Mouse (Mus musculus): ENCODE results near the gene Trp73. TPM values are rescaled to one million over a fixed set of nuclear protein-coding genes. Genes with fewer than 3 reads are reported as not detected.
A peak's percentile ranks its signal among the peaks of the same experiment; 100 is the strongest.

Trp73 gene
- polyA plus RNA-seq, 1 experiment from 2014 or later: 3.4 TPM

DNA sequence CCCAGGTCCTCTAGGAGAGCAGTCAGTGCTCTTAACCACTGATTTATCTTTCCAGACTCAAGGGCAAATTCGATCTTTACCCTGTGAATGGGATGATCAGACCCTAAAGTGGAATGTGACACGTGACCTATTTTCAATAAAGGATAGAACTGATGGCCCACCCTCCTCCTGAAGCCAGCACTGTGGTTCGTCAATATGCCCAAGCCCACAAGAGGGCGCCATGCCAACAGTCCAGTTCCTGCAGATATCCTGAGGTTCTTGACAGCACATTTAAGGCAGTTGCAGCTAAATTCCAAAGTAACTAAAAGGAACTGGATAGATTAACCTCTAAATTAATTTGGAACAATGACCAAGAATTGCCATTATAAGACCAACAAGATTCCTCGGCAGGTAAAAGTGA lies 27.0 kb upstream of the Trp73 start:
- H3K9me3 ChIP-seq: no peaks in the 10 kb centered on the region
- no peak for ATAC-seq (ENCODE audit: insufficient number of reproducible peaks, low FRiP score, low TSS enrichment, low read depth)
- H3K4me1 ChIP-seq: peaks cover 31% of the 10 kb centered on the region
- 30% methylated on average over 5 of the region's 5 CpGs for WGBS
- no peak overlapping the region for H3K4me3 ChIP-seq
- peaks cover 29% of the 10 kb centered on the region for H3K27me3 ChIP-seq
- H3K36me3 ChIP-seq: no peaks in the 10 kb centered on the region
- H3K9ac ChIP-seq: no peak overlapping the region
- H3K27ac ChIP-seq: no peak overlapping the region
- H3K4me2 ChIP-seq: no peak overlapping the region

- H3K4me1 ChIP-seq: peaks cover 23% of the 10 kb centered on the region
- no peak overlapping the region for H3K9ac ChIP-seq
- no peaks in the 10 kb centered on the region for H3K9me3 ChIP-seq
- WGBS: 12% methylated on average over 7 of the region's 7 CpGs
- no peaks in the 10 kb centered on the region for H3K27me3 ChIP-seq
- H3K36me3 ChIP-seq: peaks cover 7% of the 10 kb centered on the region
- no peak overlapping the region for H3K27ac ChIP-seq
- H3K4me3 ChIP-seq: no peak overlapping the region
- no peak for ATAC-seq (ENCODE audit: insufficient number of reproducible peaks, low FRiP score, low TSS enrichment, low read depth)
- H3K4me2 ChIP-seq: no peak overlapping the region
Observed at GRCm38 (mm10) chr4:154163296-154163695, 23.3 kb upstream of the Trp73 start.

- Histone ChIP-seq H3K27me3 (no peaks in the 10 kb centered on the region), H3K27ac (peak within 1 kb of the TSS; percentile 79), H3K4me2 (peak within 1 kb of the TSS; percentile 86), H3K4me3 (peak within 1 kb of the TSS; percentile 96), H3K9ac (peak within 1 kb of the TSS; percentile 67), H3K9me3 (no peaks in the 10 kb centered on the region), H3K4me1 (peaks cover 23% of the 10 kb centered on the region), H3K36me3 (peaks cover 33% of the 10 kb centered on the region)
- peak; percentile 95 for ATAC-seq (ENCODE audit: insufficient number of reproducible peaks, low FRiP score, low TSS enrichment, low read depth)
- under 1% methylated on average over 75 of the region's 75 CpGs for WGBS
Observed at GRCm38 (mm10) chr4:154160538-154161390, 20.8 kb upstream of the Trp73 start, which contains the start of gene Tprgl. TSS of gene Tprgl (minus strand) at chr4:154160666.

DNA sequence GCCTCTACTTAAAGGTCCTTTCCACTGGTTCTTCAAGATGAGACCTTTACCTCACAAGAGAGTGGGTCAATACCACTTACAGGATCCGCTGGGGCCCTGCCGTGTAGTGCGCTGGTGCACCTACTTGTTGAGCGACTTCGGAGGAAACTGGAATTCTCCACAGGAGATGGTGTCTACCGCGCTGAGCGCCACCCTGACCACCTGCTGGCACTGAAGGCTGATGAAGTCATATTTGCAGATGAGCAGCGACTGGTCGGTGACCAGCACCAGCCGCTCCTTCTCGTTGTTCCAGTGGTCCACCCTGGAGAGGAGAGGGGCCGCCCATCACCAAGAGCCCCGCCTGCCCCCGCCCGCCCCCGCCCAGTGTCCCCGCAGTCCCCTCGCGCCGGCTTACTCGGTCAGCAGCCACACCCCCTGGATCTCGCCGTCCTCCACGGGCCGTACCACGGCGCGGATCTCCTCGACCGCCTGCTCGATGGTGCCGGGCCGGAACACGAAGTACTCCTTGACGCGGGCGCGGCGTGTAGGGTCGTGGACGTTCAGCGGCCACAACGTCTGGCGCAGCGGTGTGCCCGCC lies 20.0 kb upstream of the Trp73 start:
- Histone ChIP-seq H3K36me3 (peaks cover 40% of the 10 kb centered on the region), H3K9ac (peak overlapping the region; percentile 66), H3K4me2 (peak overlapping the region; percentile 83), H3K4me3 (peak overlapping the region; percentile 96), H3K27me3 (no peaks in the 10 kb centered on the region), H3K4me1 (peaks cover 23% of the 10 kb centered on the region), H3K9me3 (no peaks in the 10 kb centered on the region), H3K27ac (peak overlapping the region; percentile 79)
- WGBS: 2% methylated on average over 47 of the region's 47 CpGs
- ATAC-seq (ENCODE audit: insufficient number of reproducible peaks, low FRiP score, low TSS enrichment, low read depth): peak; percentile 38

- 0 out of 2 replicates have a peak, but pooled peaks have one; percentile 7 for ATAC-seq (ENCODE audit: insufficient number of reproducible peaks, low FRiP score, low TSS enrichment, low read depth)
- Histone ChIP-seq H3K9me3 (no peaks in the 10 kb centered on the region), H3K4me1 (peaks cover 23% of the 10 kb centered on the region), H3K4me2 (peak overlapping the region; percentile 83; the same call in 1 of the 2 replicates), H3K4me3 (0 out of 2 replicates have a peak overlapping the region, but pooled peaks have one; percentile 96), H3K36me3 (peaks cover 50% of the 10 kb centered on the region), H3K27ac (no peak overlapping the region), H3K27me3 (no peaks in the 10 kb centered on the region), H3K9ac (no peak overlapping the region)
- WGBS: 17% methylated on average over 6 of the region's 6 CpGs
Observed at GRCm38 (mm10) chr4:154159002-154159401, 19.0 kb upstream of the Trp73 start.

- no peak overlapping the region for H3K27ac ChIP-seq
- H3K4me3 ChIP-seq: no peak overlapping the region
- no peaks in the 10 kb centered on the region for H3K9me3 ChIP-seq
- peaks cover 18% of the 10 kb centered on the region for H3K4me1 ChIP-seq
- peaks cover 56% of the 10 kb centered on the region for H3K36me3 ChIP-seq
- WGBS: 93% methylated on average over 14 of the region's 14 CpGs
- no peak overlapping the region for H3K4me2 ChIP-seq
- no peak overlapping the region for H3K9ac ChIP-seq
- no peaks in the 10 kb centered on the region for H3K27me3 ChIP-seq
- ATAC-seq (ENCODE audit: insufficient number of reproducible peaks, low FRiP score, low TSS enrichment, low read depth): no peak
Observed at GRCm38 (mm10) chr4:154157970-154158662, 18.1 kb upstream of the Trp73 start.

DNA sequence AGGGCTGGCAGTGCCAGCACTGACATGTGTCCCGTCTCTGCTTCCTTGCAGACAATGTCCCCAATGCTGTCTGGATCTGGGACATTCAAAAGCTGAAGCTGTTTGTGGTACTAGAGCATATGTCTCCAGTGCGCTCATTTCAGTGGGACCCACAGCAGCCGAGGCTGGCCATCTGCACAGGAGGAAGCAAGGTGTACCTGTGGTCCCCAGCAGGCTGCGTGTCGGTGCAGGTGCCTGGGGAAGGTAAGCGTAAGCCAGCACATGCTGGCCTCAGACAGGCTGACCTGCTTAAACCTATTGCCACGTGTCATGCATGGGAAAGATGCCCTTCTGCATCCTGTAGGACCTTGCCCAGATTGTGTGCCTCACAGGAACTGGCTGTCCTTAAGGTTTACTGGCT lies 16.0 kb upstream of the Trp73 start:
- ATAC-seq (ENCODE audit: insufficient number of reproducible peaks, low FRiP score, low TSS enrichment, low read depth): no peak
- H3K4me1 ChIP-seq: peaks cover 11% of the 10 kb centered on the region
- peaks cover 75% of the 10 kb centered on the region for H3K36me3 ChIP-seq
- H3K9ac ChIP-seq: no peak overlapping the region
- H3K27me3 ChIP-seq: no peaks in the 10 kb centered on the region
- no peak overlapping the region for H3K27ac ChIP-seq
- H3K9me3 ChIP-seq: no peaks in the 10 kb centered on the region
- H3K4me3 ChIP-seq: no peak overlapping the region
- H3K4me2 ChIP-seq: no peak overlapping the region
- 90% methylated on average over 7 of the region's 7 CpGs for WGBS

DNA sequence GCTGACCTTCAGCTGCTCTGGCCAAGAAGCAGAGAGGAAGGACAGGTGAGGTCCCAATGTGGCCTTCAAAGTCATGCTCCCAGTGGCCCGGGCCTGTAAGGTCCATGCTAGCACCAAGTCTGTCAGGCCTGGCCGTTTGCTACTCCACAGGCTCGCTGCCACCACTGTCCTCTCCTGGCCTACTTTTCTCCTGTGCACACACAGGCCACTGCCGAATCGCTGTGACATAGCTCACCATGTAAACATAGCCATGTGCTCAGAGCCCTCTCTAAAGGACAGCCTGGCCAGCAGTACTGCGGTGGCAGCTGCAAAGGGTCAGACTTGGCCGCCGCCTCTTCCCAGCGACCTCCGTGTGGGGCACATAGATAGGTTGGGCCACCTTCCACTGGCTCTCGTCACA lies 14.1 kb upstream of the Trp73 start:
- H3K4me1 ChIP-seq: peaks cover under 1% of the 10 kb centered on the region
- no peak overlapping the region for H3K4me2 ChIP-seq
- H3K4me3 ChIP-seq: no peak overlapping the region
- H3K36me3 ChIP-seq: peaks cover 93% of the 10 kb centered on the region
- no peak overlapping the region for H3K9ac ChIP-seq
- no peak overlapping the region; the same call in 1 of the 2 replicates for H3K27ac ChIP-seq
- ATAC-seq (ENCODE audit: insufficient number of reproducible peaks, low FRiP score, low TSS enrichment, low read depth): no peak
- 75% methylated on average over 11 of the region's 11 CpGs for WGBS
- H3K9me3 ChIP-seq: no peaks in the 10 kb centered on the region
- no peaks in the 10 kb centered on the region for H3K27me3 ChIP-seq

DNA sequence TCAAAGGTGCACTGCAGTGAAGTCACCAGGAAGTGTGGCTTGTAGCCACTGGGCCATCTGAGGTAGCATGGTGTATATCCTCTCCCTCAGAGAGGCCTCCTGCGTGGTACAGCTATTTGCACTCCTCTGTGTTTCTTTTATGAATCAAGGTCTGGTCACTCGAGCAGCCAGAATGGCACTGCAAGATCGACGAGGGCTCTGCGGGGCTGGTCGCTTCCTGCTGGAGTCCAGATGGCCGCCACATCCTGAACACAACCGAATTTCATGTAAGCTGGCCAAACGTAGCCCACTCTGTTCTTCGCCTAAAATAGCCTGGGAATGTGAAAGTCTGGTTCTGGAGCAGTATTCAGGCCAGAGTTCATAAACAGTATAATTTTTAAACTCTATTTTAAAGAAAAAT lies 6.3 kb upstream of the Trp73 start:
- H3K4me2 ChIP-seq: no peak overlapping the region
- peaks cover 46% of the 10 kb centered on the region for H3K36me3 ChIP-seq
- 77% methylated on average over 10 of the region's 10 CpGs for WGBS

GRCm38 (mm10) chr4:154144712-154145111 lies 4.7 kb upstream of the Trp73 start:
- Histone ChIP-seq H3K4me2 (no peak overlapping the region), H3K36me3 (peaks cover 30% of the 10 kb centered on the region), H3K4me1 (peaks cover 30% of the 10 kb centered on the region), H3K27me3 (peaks cover 22% of the 10 kb centered on the region), H3K4me3 (no peak overlapping the region), H3K27ac (no peak overlapping the region), H3K9me3 (no peaks in the 10 kb centered on the region), H3K9ac (no peak overlapping the region)
- ATAC-seq (ENCODE audit: insufficient number of reproducible peaks, low FRiP score, low TSS enrichment, low read depth): no peak
- WGBS: 86% methylated on average over 3 of the region's 3 CpGs

More for the DNA sequence above, 6.3 kb upstream of the Trp73 start:
- Histone ChIP-seq H3K4me3 (no peak overlapping the region), H3K27me3 (peaks cover 5% of the 10 kb centered on the region), H3K9me3 (no peaks in the 10 kb centered on the region), H3K9ac (no peak overlapping the region), H3K27ac (no peak overlapping the region), H3K4me1 (peaks cover 13% of the 10 kb centered on the region)
- no peak for ATAC-seq (ENCODE audit: insufficient number of reproducible peaks, low FRiP score, low TSS enrichment, low read depth)

- peaks cover 36% of the 10 kb centered on the region for H3K4me1 ChIP-seq
- H3K27me3 ChIP-seq: peaks cover 45% of the 10 kb centered on the region
- peak within 1 kb of the TSS; percentile 76 for H3K9ac ChIP-seq
- peak within 1 kb of the TSS; percentile 84 for H3K4me3 ChIP-seq
- peak; percentile 89 for ATAC-seq (ENCODE audit: insufficient number of reproducible peaks, low FRiP score, low TSS enrichment, low read depth)
- H3K36me3 ChIP-seq: peaks cover 13% of the 10 kb centered on the region
- H3K4me2 ChIP-seq: peak within 1 kb of the TSS; percentile 84
- 1% methylated on average over 45 of the region's 49 CpGs for WGBS
- peak within 1 kb of the TSS; percentile 91 for H3K27ac ChIP-seq
- H3K9me3 ChIP-seq: no peaks in the 10 kb centered on the region
Observed at GRCm38 (mm10) chr4:154142211-154143040, 2.4 kb upstream of the Trp73 start, which contains the start of gene Wrap73. TSS of gene Wrap73 (plus strand) at chr4:154142372.
